Mouse (Mus musculus) embryo, embryonic 10.5 days (tissue): ENCODE data around the gene Tmem106a.

Experiments
- DNase-seq: peaks from one replicate; pipeline ENCODE4 v3.0.0-alpha.2; 2015; ENCODE audit warnings: low spot score

The Tmem106a gene

GRCm38 (mm10) chr11:101640857-101641709 is 59.0 kb downstream of the Tmem106a start:
- DNase-seq = peak; percentile 77
